Comparison of ENCODE assay signal across 10 mouse cellular contexts in genomic region chr3:131214841-131215240, GRCm38 (mm10). TPM values are rescaled to one million over a fixed set of nuclear protein-coding genes. Genes with fewer than 3 reads are reported as not detected.
DNase-seq lines count a peak whose midpoint lies in the region; ATAC-seq lines count a peak whose summit lies in the region.
"Had no signal": no experiment of that assay in that cellular context is flagged by ENCODE, and none has a peak within 500 bp of the region (broad histone marks: within the 10 kb centered on the region; RNA-seq: fewer than 3 reads in every experiment).

No protein-coding gene starts in this region.

- H3K9me3 ChIP-seq in hindbrain, embryonic 15.5 days: no peaks in the 10 kb centered on the region
- no peaks in the 10 kb centered on the region for H3K9me3 ChIP-seq in hindbrain, embryonic 10.5 days
- H3K9me3 ChIP-seq: limb, embryonic 15.5 days; stomach, embryonic 15.5 days had no signal

- H3K27ac ChIP-seq in hindbrain, embryonic 15.5 days (replicated peaks): no peak overlapping the region
- no peak overlapping the region for H3K27ac ChIP-seq in hindbrain, embryonic 10.5 days
- H3K27ac ChIP-seq: limb, embryonic 15.5 days; stomach, embryonic 15.5 days had no signal

- no peaks in the 10 kb centered on the region for H3K4me1 ChIP-seq in hindbrain, embryonic 15.5 days (replicated peaks)
- H3K4me1 ChIP-seq in hindbrain, embryonic 10.5 days (replicated peaks): 0 out of 2 replicates have a peak, but pooled peaks cover 4% of the 10 kb centered on the region
- H3K4me1 ChIP-seq: stomach, embryonic 15.5 days had no signal

- WGBS in hindbrain, embryonic 15.5 days: 66% methylated on average over 9 of the region's 9 CpGs
- WGBS in hindbrain, embryonic 10.5 days: 71% methylated on average over 9 of the region's 9 CpGs

- no peak overlapping the region for H3K9ac ChIP-seq in hindbrain, embryonic 15.5 days
- H3K9ac ChIP-seq: limb, embryonic 15.5 days; stomach, embryonic 15.5 days had no signal

- ATAC-seq in hindbrain, embryonic 15.5 days (ENCODE audit: low FRiP score, low read depth): 0 out of 2 replicates have a peak, but pooled peaks have one; percentile 23
- peak; percentile 55 to 74 for ATAC-seq in hematopoietic stem cell, adult 5-6 weeks (replicated peaks in 1 of 2; ENCODE audit: insufficient read depth in 1 of 2, low FRiP score in 2 of 2, low TSS enrichment in 1 of 2, low read depth in 1 of 2, poor library complexity in 2 of 2, severe bottlenecking in 2 of 2)

- H3K4me3 ChIP-seq in hindbrain, embryonic 15.5 days: no peak overlapping the region
- no peak overlapping the region for H3K4me3 ChIP-seq in hindbrain, embryonic 10.5 days
- H3K4me3 ChIP-seq: limb, embryonic 15.5 days; stomach, embryonic 15.5 days had no signal

- H3K4me2 ChIP-seq in hindbrain, embryonic 15.5 days: no peak overlapping the region
- H3K4me2 ChIP-seq: limb, embryonic 15.5 days; stomach, embryonic 15.5 days had no signal

- no peaks in the 10 kb centered on the region for H3K36me3 ChIP-seq in hindbrain, embryonic 15.5 days
- 0 out of 2 replicates have a peak, but pooled peaks cover 8% of the 10 kb centered on the region for H3K36me3 ChIP-seq in hindbrain, embryonic 10.5 days
- H3K36me3 ChIP-seq: limb, embryonic 15.5 days; stomach, embryonic 15.5 days had no signal

- H3K27me3 ChIP-seq in hindbrain, embryonic 15.5 days: no peaks in the 10 kb centered on the region
- H3K27me3 ChIP-seq in hindbrain, embryonic 10.5 days (ENCODE audit: insufficient read depth, poor library complexity, severe bottlenecking): no peaks in the 10 kb centered on the region
- H3K27me3 ChIP-seq: limb, embryonic 15.5 days; stomach, embryonic 15.5 days had no signal

- DNase-seq in hindbrain, embryonic 10.5 days (ENCODE audit: low spot score): no peak
- peak; percentile 84 to 86 for DNase-seq in B cell, adult 2 months
- DNase-seq in NIH3T3 (ENCODE audit: low read depth): peak; percentile 48
- DNase-seq in lung, postnatal 14 days: peak; percentile 55
- peak; percentile 81 to 82 for DNase-seq in thymus, postnatal 36 days
- DNase-seq in heart, adult 9 months (ENCODE audit: low spot score in 2 of 2): no peak

RNA-seq across cellular contexts. Expression of gene Hadh, which starts 57.1 kb away (rescaled TPM):
- 25.6 and 26.9 TPM in 2 replicates for polyA plus RNA-seq in hindbrain, embryonic 15.5 days (2015; fragmentation: Nextera tagmentation; extraction: Ambion mirVana)
- 73.1 and 81.1 TPM in 2 replicates for polyA plus RNA-seq in hindbrain, embryonic 10.5 days (2016; fragmentation: Nextera tagmentation; extraction: Ambion mirVana)
- total RNA-seq in hematopoietic stem cell, adult 5-6 weeks (2017): 72.4 and 89.3 TPM in 2 replicates

Comparison
In these comparisons a context has a peak if more than half of its experiments do, and no peak if none do; other contexts are left out.
1. DNase-seq: peak in B cell, adult 2 months (2 of 2), NIH3T3 (single experiment), lung, postnatal 14 days (single experiment) and thymus, postnatal 36 days (2 of 2); none in hindbrain, embryonic 10.5 days (single experiment) and heart, adult 9 months (0 of 2).